In the genomic region with DNA sequence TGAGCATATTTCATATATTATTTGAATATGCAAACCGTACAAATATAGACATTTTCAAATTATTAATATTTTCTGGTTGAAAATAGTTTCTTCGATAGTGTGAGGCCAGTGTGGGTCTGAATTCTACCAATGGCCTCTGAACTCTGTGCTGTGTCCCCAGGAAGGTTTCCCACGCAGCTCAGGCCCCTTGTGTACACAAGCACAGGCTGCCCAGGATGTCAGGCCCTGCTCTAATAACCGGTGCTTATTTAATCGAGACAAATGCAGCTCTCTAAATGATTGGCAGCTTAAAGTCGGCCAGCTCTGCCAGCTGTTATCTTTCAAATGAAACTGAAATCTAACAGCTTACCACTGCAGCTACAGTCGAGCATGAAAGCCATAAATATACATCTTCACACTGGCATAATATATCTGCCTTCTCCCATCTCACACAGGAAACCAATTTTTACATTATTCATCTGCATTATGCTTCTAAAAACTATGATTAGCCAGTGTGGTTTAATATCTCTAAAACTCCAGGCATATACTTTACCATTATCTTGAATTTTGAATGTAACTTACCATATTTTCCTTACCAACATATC, we compare ENCODE assay signal across 15 mouse cellular contexts.
DNase-seq lines count a peak whose midpoint lies in the region; ATAC-seq and TF ChIP-seq lines count a peak whose summit lies in the region.
"Had no signal": no experiment of that assay in that cellular context is flagged by ENCODE, and none has a peak within 500 bp of the region (broad histone marks: within the 10 kb centered on the region; RNA-seq: fewer than 3 reads in every experiment).

No protein-coding gene starts in this region.

- TF ChIP-seq CTCF in midbrain, postnatal 0 days (IDR thresholded peaks at IDR 0.05): no peak

- H3K36me3 ChIP-seq in embryonic facial prominence, embryonic 11.5 days (replicated peaks; ENCODE audit: control insufficient read depth, insufficient read depth, low read depth, low read length): no peaks in the 10 kb centered on the region
- H3K36me3 ChIP-seq in embryonic facial prominence, embryonic 10.5 days (replicated peaks): no peaks in the 10 kb centered on the region
- no peaks in the 10 kb centered on the region for H3K36me3 ChIP-seq in midbrain, embryonic 12.5 days
- H3K36me3 ChIP-seq in midbrain, postnatal 0 days (ENCODE audit: insufficient read depth, low read length): no peaks in the 10 kb centered on the region
- H3K36me3 ChIP-seq in midbrain, embryonic 15.5 days (replicated peaks): no peaks in the 10 kb centered on the region
- H3K36me3 ChIP-seq: limb, embryonic 15.5 days had no signal

- DNase-seq in embryonic facial prominence, embryonic 11.5 days (ENCODE audit: low spot score): peak; percentile 1
- DNase-seq in embryonic facial prominence, embryonic 10.5 days (ENCODE audit: low spot score): no peak
- no peak for DNase-seq in midbrain, postnatal 0 days (ENCODE audit: low spot score)
- no peak for DNase-seq in heart, postnatal 4 days
- DNase-seq: adrenal gland, postnatal 36 days; B cell, adult 2 months; cerebellum, adult 9-10 months; lung, postnatal 10 days had no signal

- no peaks in the 10 kb centered on the region for H3K9me3 ChIP-seq in embryonic facial prominence, embryonic 11.5 days (replicated peaks; ENCODE audit: control insufficient read depth, low read length)
- H3K9me3 ChIP-seq in embryonic facial prominence, embryonic 10.5 days: no peaks in the 10 kb centered on the region
- H3K9me3 ChIP-seq in midbrain, embryonic 12.5 days: no peaks in the 10 kb centered on the region
- H3K9me3 ChIP-seq in midbrain, postnatal 0 days (ENCODE audit: low read length): no peaks in the 10 kb centered on the region
- no peaks in the 10 kb centered on the region for H3K9me3 ChIP-seq in midbrain, embryonic 15.5 days
- H3K9me3 ChIP-seq: limb, embryonic 15.5 days; megakaryocyte, embryonic 14.5 days had no signal

- 45% methylated on average over 7 of the region's 7 CpGs for WGBS in embryonic facial prominence, embryonic 11.5 days
- 54% methylated on average over 7 of the region's 7 CpGs for WGBS in embryonic facial prominence, embryonic 10.5 days
- 47% methylated on average over 7 of the region's 7 CpGs for WGBS in midbrain, embryonic 12.5 days
- WGBS in midbrain, postnatal 0 days: 31% methylated on average over 7 of the region's 7 CpGs
- WGBS in midbrain, embryonic 15.5 days: 33% methylated on average over 7 of the region's 7 CpGs

- H3K27me3 ChIP-seq in embryonic facial prominence, embryonic 11.5 days (ENCODE audit: control insufficient read depth, insufficient read depth, low read length): no peaks in the 10 kb centered on the region
- no peaks in the 10 kb centered on the region for H3K27me3 ChIP-seq in embryonic facial prominence, embryonic 10.5 days (replicated peaks; ENCODE audit: low read depth, poor library complexity, severe bottlenecking)
- H3K27me3 ChIP-seq in midbrain, embryonic 12.5 days: no peaks in the 10 kb centered on the region
- H3K27me3 ChIP-seq in midbrain, postnatal 0 days (ENCODE audit: insufficient read depth, low read length): no peaks in the 10 kb centered on the region
- no peaks in the 10 kb centered on the region for H3K27me3 ChIP-seq in midbrain, embryonic 15.5 days (replicated peaks)
- H3K27me3 ChIP-seq: limb, embryonic 15.5 days; megakaryocyte, embryonic 14.5 days had no signal

- H3K27ac ChIP-seq in embryonic facial prominence, embryonic 11.5 days (replicated peaks; ENCODE audit: low read depth, low read length): no peak overlapping the region
- no peak overlapping the region for H3K27ac ChIP-seq in embryonic facial prominence, embryonic 10.5 days (replicated peaks)
- H3K27ac ChIP-seq in midbrain, embryonic 12.5 days (replicated peaks): no peak overlapping the region
- H3K27ac ChIP-seq in midbrain, postnatal 0 days (ENCODE audit: low read depth, low read length): no peak overlapping the region
- H3K27ac ChIP-seq in midbrain, embryonic 15.5 days: no peak overlapping the region
- H3K27ac ChIP-seq: limb, embryonic 15.5 days; stomach, postnatal 0 days had no signal

- no peak for ATAC-seq in embryonic facial prominence, embryonic 11.5 days (replicated peaks; ENCODE audit: insufficient number of reproducible peaks, low FRiP score, low TSS enrichment, low read depth)
- peak; percentile 86 for ATAC-seq in midbrain, embryonic 12.5 days (ENCODE audit: low FRiP score, low read depth)
- no peak for ATAC-seq in midbrain, postnatal 0 days (ENCODE audit: low FRiP score)
- peak; percentile 65; the same call in 1 of the 2 replicates for ATAC-seq in midbrain, embryonic 15.5 days (replicated peaks)
- ATAC-seq in erythroblast, adult 5-6 weeks (replicated peaks; ENCODE audit: low FRiP score, poor library complexity, severe bottlenecking): no peak

- no peak overlapping the region for H3K4me2 ChIP-seq in embryonic facial prominence, embryonic 11.5 days (ENCODE audit: low read depth, low read length)
- no peak overlapping the region for H3K4me2 ChIP-seq in midbrain, embryonic 12.5 days (replicated peaks)
- no peak overlapping the region for H3K4me2 ChIP-seq in midbrain, postnatal 0 days (ENCODE audit: low read depth, low read length, poor library complexity, severe bottlenecking)
- no peak overlapping the region for H3K4me2 ChIP-seq in midbrain, embryonic 15.5 days
- H3K4me2 ChIP-seq: heart, embryonic 11.5 days; limb, embryonic 15.5 days had no signal

- no peak overlapping the region for H3K4me3 ChIP-seq in embryonic facial prominence, embryonic 11.5 days (ENCODE audit: low read depth, low read length)
- no peak overlapping the region for H3K4me3 ChIP-seq in embryonic facial prominence, embryonic 10.5 days
- no peak overlapping the region for H3K4me3 ChIP-seq in midbrain, embryonic 12.5 days
- no peak overlapping the region for H3K4me3 ChIP-seq in midbrain, postnatal 0 days (ENCODE audit: low read depth, low read length)
- H3K4me3 ChIP-seq in midbrain, embryonic 15.5 days: no peak overlapping the region
- H3K4me3 ChIP-seq: limb, embryonic 15.5 days; megakaryocyte, embryonic 14.5 days had no signal

- H3K4me1 ChIP-seq in embryonic facial prominence, embryonic 11.5 days (ENCODE audit: control insufficient read depth, insufficient read depth, low read length): no peaks in the 10 kb centered on the region
- H3K4me1 ChIP-seq in embryonic facial prominence, embryonic 10.5 days: no peaks in the 10 kb centered on the region
- no peaks in the 10 kb centered on the region for H3K4me1 ChIP-seq in midbrain, embryonic 12.5 days
- no peaks in the 10 kb centered on the region for H3K4me1 ChIP-seq in midbrain, postnatal 0 days (ENCODE audit: insufficient read depth, low read length)
- 0 out of 2 replicates have a peak, but pooled peaks cover 3% of the 10 kb centered on the region for H3K4me1 ChIP-seq in midbrain, embryonic 15.5 days
- H3K4me1 ChIP-seq: limb, embryonic 15.5 days; megakaryocyte, embryonic 14.5 days had no signal

- H3K9ac ChIP-seq in embryonic facial prominence, embryonic 11.5 days (replicated peaks; ENCODE audit: low read length): no peak overlapping the region
- H3K9ac ChIP-seq in midbrain, embryonic 12.5 days (replicated peaks): no peak overlapping the region
- H3K9ac ChIP-seq in midbrain, postnatal 0 days (replicated peaks; ENCODE audit: low read length, poor library complexity, severe bottlenecking): no peak overlapping the region
- H3K9ac ChIP-seq in midbrain, embryonic 15.5 days: no peak overlapping the region
- H3K9ac ChIP-seq: limb, embryonic 15.5 days had no signal

Comparison
In these comparisons a context has a peak if more than half of its experiments do, and no peak if none do; other contexts are left out.
1. ATAC-seq: peak in midbrain, embryonic 12.5 days (single experiment) and midbrain, embryonic 15.5 days (single experiment); none in embryonic facial prominence, embryonic 11.5 days (single experiment), midbrain, postnatal 0 days (single experiment) and erythroblast, adult 5-6 weeks (single experiment).